Mouse (Mus musculus): Measurements from ENCODE around the gene Mest. TPM values are rescaled to one million over a fixed set of nuclear protein-coding genes. Genes with fewer than 3 reads are reported as not detected.

Gene Mest
- 15.1 and 38.1 TPM in 2 replicates for polyA plus RNA-seq (2012; rRNA removed)

GRCm38 (mm10) chr6:30723331-30723730 lies at the start of gene Mest:
Gene Mest (plus strand): TSS chr6:30723547.
- H3K36me3 ChIP-seq (ENCODE audit: control insufficient read depth, insufficient read depth, low read length), result no peaks in the 10 kb centered on the region
- H3K4me1 ChIP-seq (ENCODE audit: control insufficient read depth, insufficient read depth, insufficient read length, low read length), result no peaks in the 10 kb centered on the region
- no peaks in the 10 kb centered on the region for H3K27me3 ChIP-seq (ENCODE audit: control insufficient read depth, insufficient read depth, low read length)
- H3K27ac ChIP-seq (ENCODE audit: insufficient read depth, low read depth, low read length), result no peak within 1 kb of the TSS
- no peak within 1 kb of the TSS for H3K4me3 ChIP-seq (ENCODE audit: low read depth, low read length)
- 78% methylated on average over 7 of the region's 7 CpGs for WGBS
- TF ChIP-seq CTCF (IDR thresholded peaks at IDR 0.05; ENCODE audit: extremely low read depth, insufficient read length, insufficient replicate concordance, low read depth, low read length), result no peak
- no peak for TF ChIP-seq POLR2A (IDR thresholded peaks at IDR 0.05; ENCODE audit: low read depth, low read length)

GRCm38 (mm10) chr6:30673764-30674561 lies 49.4 kb upstream of the Mest start:
- Histone ChIP-seq H3K27ac (ENCODE audit: insufficient read depth, low read depth, low read length) (no peak overlapping the region), H3K27me3 (ENCODE audit: control insufficient read depth, insufficient read depth, low read length) (no peaks in the 10 kb centered on the region), H3K36me3 (ENCODE audit: control insufficient read depth, insufficient read depth, low read length) (no peaks in the 10 kb centered on the region), H3K4me3 (ENCODE audit: low read depth, low read length) (no peak overlapping the region), H3K4me1 (ENCODE audit: control insufficient read depth, insufficient read depth, insufficient read length, low read length) (peaks cover 2% of the 10 kb centered on the region; the same call in 1 of the 2 replicates)
- WGBS, result 41% methylated on average over 14 of the region's 14 CpGs
- TF ChIP-seq CTCF (IDR thresholded peaks at IDR 0.05; ENCODE audit: extremely low read depth, insufficient read length, insufficient replicate concordance, low read depth, low read length) (no peak), POLR2A (IDR thresholded peaks at IDR 0.05; ENCODE audit: low read depth, low read length) (no peak)

- H3K36me3 ChIP-seq (ENCODE audit: control insufficient read depth, insufficient read depth, low read length), result no peaks in the 10 kb centered on the region
- no peaks in the 10 kb centered on the region for H3K27me3 ChIP-seq (ENCODE audit: control insufficient read depth, insufficient read depth, low read length)
These were observed 48.5 kb upstream of the Mest start for GRCm38 (mm10) chr6:30674714-30675280.

GRCm38 (mm10) chr6:30675281-30675771 lies 48.0 kb upstream of the Mest start:
- WGBS, result 75% methylated on average over 11 of the region's 11 CpGs
- Histone ChIP-seq H3K4me1 (ENCODE audit: control insufficient read depth, insufficient read depth, insufficient read length, low read length) (peaks cover 2% of the 10 kb centered on the region; the same call in 1 of the 2 replicates), H3K27ac (ENCODE audit: insufficient read depth, low read depth, low read length) (no peak overlapping the region), H3K27me3 (ENCODE audit: control insufficient read depth, insufficient read depth, low read length) (no peaks in the 10 kb centered on the region), H3K36me3 (ENCODE audit: control insufficient read depth, insufficient read depth, low read length) (no peaks in the 10 kb centered on the region), H3K4me3 (ENCODE audit: low read depth, low read length) (no peak overlapping the region)
- no peak for TF ChIP-seq POLR2A (IDR thresholded peaks at IDR 0.05; ENCODE audit: low read depth, low read length)
- no peak for TF ChIP-seq CTCF (IDR thresholded peaks at IDR 0.05; ENCODE audit: extremely low read depth, insufficient read length, insufficient replicate concordance, low read depth, low read length)

More at GRCm38 (mm10) chr6:30674714-30675280, 48.5 kb upstream of the Mest start:
- Histone ChIP-seq H3K27ac (ENCODE audit: insufficient read depth, low read depth, low read length) (no peak overlapping the region), H3K4me3 (ENCODE audit: low read depth, low read length) (no peak overlapping the region), H3K4me1 (ENCODE audit: control insufficient read depth, insufficient read depth, insufficient read length, low read length) (peaks cover 2% of the 10 kb centered on the region; the same call in 1 of the 2 replicates)
- WGBS, result 60% methylated on average over 9 of the region's 9 CpGs
- TF ChIP-seq POLR2A (IDR thresholded peaks at IDR 0.05; ENCODE audit: low read depth, low read length) (no peak), CTCF (IDR thresholded peaks at IDR 0.05; ENCODE audit: extremely low read depth, insufficient read length, insufficient replicate concordance, low read depth, low read length) (no peak)

- Histone ChIP-seq H3K36me3 (ENCODE audit: control insufficient read depth, insufficient read depth, low read length) (no peaks in the 10 kb centered on the region), H3K4me3 (ENCODE audit: low read depth, low read length) (no peak overlapping the region), H3K27ac (ENCODE audit: insufficient read depth, low read depth, low read length) (no peak overlapping the region), H3K27me3 (ENCODE audit: control insufficient read depth, insufficient read depth, low read length) (no peaks in the 10 kb centered on the region), H3K4me1 (ENCODE audit: control insufficient read depth, insufficient read depth, insufficient read length, low read length) (peaks cover 2% of the 10 kb centered on the region; the same call in 1 of the 2 replicates)
- TF ChIP-seq CTCF (IDR thresholded peaks at IDR 0.05; ENCODE audit: extremely low read depth, insufficient read length, insufficient replicate concordance, low read depth, low read length) (no peak), POLR2A (IDR thresholded peaks at IDR 0.05; ENCODE audit: low read depth, low read length) (no peak)
- 90% methylated on average over 6 of the region's 6 CpGs for WGBS
These were observed 46.8 kb upstream of the Mest start for GRCm38 (mm10) chr6:30676506-30676905.

GRCm38 (mm10) chr6:30677591-30677990 lies 45.8 kb upstream of the Mest start:
- Histone ChIP-seq H3K4me1 (ENCODE audit: control insufficient read depth, insufficient read depth, insufficient read length, low read length) (peaks cover 2% of the 10 kb centered on the region; the same call in 1 of the 2 replicates), H3K4me3 (ENCODE audit: low read depth, low read length) (no peak overlapping the region), H3K27me3 (ENCODE audit: control insufficient read depth, insufficient read depth, low read length) (no peaks in the 10 kb centered on the region), H3K36me3 (ENCODE audit: control insufficient read depth, insufficient read depth, low read length) (no peaks in the 10 kb centered on the region), H3K27ac (ENCODE audit: insufficient read depth, low read depth, low read length) (no peak overlapping the region)
- TF ChIP-seq CTCF (IDR thresholded peaks at IDR 0.05; ENCODE audit: extremely low read depth, insufficient read length, insufficient replicate concordance, low read depth, low read length), result no peak
- TF ChIP-seq POLR2A (IDR thresholded peaks at IDR 0.05; ENCODE audit: low read depth, low read length), result no peak
- 94% methylated on average over 9 of the region's 9 CpGs for WGBS

- no peak overlapping the region for H3K27ac ChIP-seq (ENCODE audit: insufficient read depth, low read depth, low read length)
- no peak for TF ChIP-seq POLR2A (IDR thresholded peaks at IDR 0.05; ENCODE audit: low read depth, low read length)
- TF ChIP-seq CTCF (IDR thresholded peaks at IDR 0.05; ENCODE audit: extremely low read depth, insufficient read length, insufficient replicate concordance, low read depth, low read length), result no peak
- H3K4me1 ChIP-seq (ENCODE audit: control insufficient read depth, insufficient read depth, insufficient read length, low read length), result peaks cover 2% of the 10 kb centered on the region; the same call in 1 of the 2 replicates
- no peaks in the 10 kb centered on the region for H3K27me3 ChIP-seq (ENCODE audit: control insufficient read depth, insufficient read depth, low read length)
- no peaks in the 10 kb centered on the region for H3K36me3 ChIP-seq (ENCODE audit: control insufficient read depth, insufficient read depth, low read length)
- 89% methylated on average over 6 of the region's 6 CpGs for WGBS
- H3K4me3 ChIP-seq (ENCODE audit: low read depth, low read length), result no peak overlapping the region
These were observed 44.9 kb upstream of the Mest start for GRCm38 (mm10) chr6:30678482-30678881.
